Mouse (Mus musculus) lung, postnatal 0 days (tissue): Measurements from ENCODE around the gene Etv6. TPM values are rescaled to one million over a fixed set of nuclear protein-coding genes. Genes with fewer than 3 reads are reported as not detected.

Experiments
- ATAC-seq: fragments of 200-750 bp; cut with Nextera tagmentation; 2 replicates; pipeline ENCODE4 v1.8.0; 2017; ENCODE audit warnings: moderate library complexity
- DNase-seq: peaks from one replicate; pipeline ENCODE4 v3.0.0-alpha.2; 2016; ENCODE audit warnings: low spot score
- H3K27ac ChIP-seq: fragments of 300-500 bp; sonication (generic); 2 replicates; pipeline ENCODE4 v1.5.1; 2014; ENCODE audit warnings: antibody characterized with exemption, mild to moderate bottlenecking, low read length, mixed read lengths
- H3K27me3 ChIP-seq: fragments of 300-500 bp; sonication (generic); replicated peaks from 2 replicates; pipeline ENCODE4 v1.6.1; 2014; ENCODE audit warnings: low read length, mixed read lengths; ENCODE audit not compliant: insufficient read depth
- H3K36me3 ChIP-seq: fragments of 300-500 bp; sonication (generic); 2 replicates; pipeline ENCODE4 v1.6.1; 2014; ENCODE audit warnings: low read length, mixed read lengths; ENCODE audit not compliant: insufficient read depth
- H3K4me1 ChIP-seq: fragments of 300-500 bp; sonication (generic); 2 replicates; pipeline ENCODE4 v1.6.1; 2014; ENCODE audit warnings: antibody characterized with exemption, low read depth, low read length, mixed read lengths; ENCODE audit not compliant: insufficient read depth
- H3K4me2 ChIP-seq: fragments of 300-500 bp; sonication (generic); replicated peaks from 2 replicates; pipeline ENCODE4 v1.6.1; 2014; ENCODE audit warnings: low read depth, mild to moderate bottlenecking, low read length, moderate library complexity, mixed read lengths
- H3K4me3 ChIP-seq: fragments of 300-500 bp; sonication (generic); 2 replicates; pipeline ENCODE4 v1.5.1; 2014; ENCODE audit warnings: low read depth, low read length
- H3K9ac ChIP-seq: fragments of 300-500 bp; sonication (generic); replicated peaks from 2 replicates; pipeline ENCODE4 v1.6.1; 2014; ENCODE audit warnings: low read depth, mild to moderate bottlenecking
- H3K9me3 ChIP-seq: fragments of 300-500 bp; sonication (generic); 2 replicates; pipeline ENCODE4 v1.6.1; 2016; ENCODE audit warnings: low read length, mixed read lengths
- CTCF ChIP-seq: IDR thresholded peaks from 2 replicates; pipeline ENCODE4 v1.5.1; 2016; ENCODE audit warnings: antibody characterized with exemption, mild to moderate bottlenecking
- EP300 ChIP-seq: IDR thresholded peaks from 2 replicates; pipeline ENCODE4 v1.6.1; 2016; ENCODE audit warnings: antibody characterized with exemption, mild to moderate bottlenecking, control low read depth
- WGBS: fragments of 180-500 bp; shearing (Covaris S2); extraction: QIAGEN DNeasy Blood & Tissue Kit; methylation state at CpG from one replicate; pipeline ENCODE4 v1.1.7; 2014; 5-methylcytosine and 5-hydroxymethylcytosine counted together
- polyA plus RNA-seq: library from polyadenylated mRNA; unstranded; fragments of >200 nt; fragmentation: Nextera tagmentation; extraction: Ambion mirVana; gene quantifications from 2 replicates; pipeline ENCODE4 v1.2.1, GENCODE M21; 2015

Gene Etv6
- polyA plus RNA-seq, 1 experiment from 2014 or later: 5.5 TPM

GRCm38 (mm10) chr6:134107696-134108095, 72.2 kb downstream of the Etv6 start:
- DNase-seq (no peak), ATAC-seq (no peak)
- Histone ChIP-seq H3K4me3 (no peak overlapping the region), H3K27ac (no peak overlapping the region), H3K9me3 (no peaks in the 10 kb centered on the region), H3K9ac (no peak overlapping the region), H3K27me3 (no peaks in the 10 kb centered on the region), H3K36me3 (no peaks in the 10 kb centered on the region), H3K4me2 (no peak overlapping the region), H3K4me1 (peaks cover 11% of the 10 kb centered on the region; the same call in 1 of the 2 replicates)
- TF ChIP-seq CTCF (no peak), EP300 (no peak)
- WGBS: 65% methylated on average over 7 of the region's 7 CpGs

- Histone ChIP-seq H3K4me1 (peaks cover 17% of the 10 kb centered on the region; the same call in 1 of the 2 replicates), H3K36me3 (no peaks in the 10 kb centered on the region), H3K27me3 (no peaks in the 10 kb centered on the region), H3K4me3 (no peak overlapping the region), H3K4me2 (no peak overlapping the region), H3K27ac (no peak overlapping the region), H3K9me3 (no peaks in the 10 kb centered on the region), H3K9ac (no peak overlapping the region)
- TF ChIP-seq EP300 (no peak), CTCF (no peak)
- WGBS: 94% methylated on average over 1 of the region's 1 CpGs
- DNase-seq: no peak
- ATAC-seq: no peak
These were observed 74.2 kb downstream of the Etv6 start for GRCm38 (mm10) chr6:134109675-134110074.

GRCm38 (mm10) chr6:134110206-134110605, 74.7 kb downstream of the Etv6 start:
- no peak for DNase-seq
- H3K4me2 ChIP-seq: no peak overlapping the region
- no peaks in the 10 kb centered on the region for H3K27me3 ChIP-seq
- H3K9ac ChIP-seq: no peak overlapping the region
- no peaks in the 10 kb centered on the region for H3K9me3 ChIP-seq
- ATAC-seq: no peak
- WGBS: 90% methylated on average over 5 of the region's 5 CpGs
- H3K36me3 ChIP-seq: no peaks in the 10 kb centered on the region
- TF ChIP-seq CTCF (no peak), EP300 (no peak)
- H3K4me3 ChIP-seq: no peak overlapping the region
- H3K4me1 ChIP-seq: peaks cover 16% of the 10 kb centered on the region; the same call in 1 of the 2 replicates
- no peak overlapping the region for H3K27ac ChIP-seq

- DNase-seq: no peak
- H3K36me3 ChIP-seq: no peaks in the 10 kb centered on the region
- H3K9ac ChIP-seq: no peak overlapping the region
- TF ChIP-seq CTCF (no peak), EP300 (no peak)
- H3K4me1 ChIP-seq: peaks cover 5% of the 10 kb centered on the region; the same call in 1 of the 2 replicates
- H3K27me3 ChIP-seq: no peaks in the 10 kb centered on the region
- H3K9me3 ChIP-seq: no peaks in the 10 kb centered on the region
- no peak overlapping the region for H3K4me2 ChIP-seq
- no peak overlapping the region for H3K27ac ChIP-seq
- WGBS: 52% methylated on average over 8 of the region's 8 CpGs
- ATAC-seq: no peak
- no peak overlapping the region for H3K4me3 ChIP-seq
These were observed 76.1 kb downstream of the Etv6 start for GRCm38 (mm10) chr6:134111599-134111998.

GRCm38 (mm10) chr6:134112753-134113152, 77.3 kb downstream of the Etv6 start:
- Histone ChIP-seq H3K4me3 (no peak overlapping the region), H3K4me2 (no peak overlapping the region), H3K9ac (no peak overlapping the region), H3K27me3 (no peaks in the 10 kb centered on the region), H3K4me1 (peaks cover 5% of the 10 kb centered on the region; the same call in 1 of the 2 replicates), H3K9me3 (no peaks in the 10 kb centered on the region), H3K27ac (no peak overlapping the region), H3K36me3 (no peaks in the 10 kb centered on the region)
- TF ChIP-seq EP300 (no peak), CTCF (no peak)
- ATAC-seq (no peak), DNase-seq (no peak)
- WGBS: 83% methylated on average over 8 of the region's 8 CpGs

GRCm38 (mm10) chr6:134113168-134113567, 77.7 kb downstream of the Etv6 start:
- 33% methylated on average over 2 of the region's 2 CpGs for WGBS
- Histone ChIP-seq H3K4me1 (peaks cover 5% of the 10 kb centered on the region; the same call in 1 of the 2 replicates), H3K4me3 (no peak overlapping the region), H3K4me2 (no peak overlapping the region), H3K9me3 (no peaks in the 10 kb centered on the region), H3K27me3 (no peaks in the 10 kb centered on the region), H3K36me3 (no peaks in the 10 kb centered on the region), H3K9ac (no peak overlapping the region), H3K27ac (no peak overlapping the region)
- TF ChIP-seq EP300 (no peak), CTCF (no peak)
- DNase-seq: no peak
- ATAC-seq: peak; percentile 48; the same call in 1 of the 2 replicates
